Mouse (Mus musculus) macrophage (primary cell): Measurements from ENCODE around the gene Fcrlb. TPM values are rescaled to one million over a fixed set of nuclear protein-coding genes. Genes with fewer than 3 reads are reported as not detected.
A peak's percentile ranks its signal among the peaks of the same experiment; 100 is the strongest.

Experiments
- H3K27ac ChIP-seq: fragments of 350-480 bp; formaldehyde crosslinking; 2 replicates; pipeline ENCODE4 v1.9.0; 2021
- H3K36me3 ChIP-seq: fragments of 350-480 bp; formaldehyde crosslinking; 2 replicates; pipeline ENCODE4 v1.9.0; 2021; ENCODE audit errors: inconsistent target
- H3K4me3 ChIP-seq: fragments of 350-480 bp; formaldehyde crosslinking; 2 replicates; pipeline ENCODE4 v1.9.0; 2021; ENCODE audit errors: inconsistent target
- H3K79me2 ChIP-seq: fragments of 350-480 bp; formaldehyde crosslinking; 2 replicates; pipeline ENCODE4 v1.9.0; 2021; ENCODE audit errors: inconsistent target
- WGBS: methylation state at CpG from one replicate; pipeline ENCODE4 v1.1.7; 2026; ENCODE audit warnings: inconsistent platforms; ENCODE audit not compliant: missing documents; 5-methylcytosine and 5-hydroxymethylcytosine counted together
- polyA plus RNA-seq: library from polyadenylated mRNA; stranded (reverse); fragments of 250-400 nt; gene quantifications from 3 replicates; pipeline ENCODE4 v1.2.4, GENCODE M21; 2018; ENCODE audit warnings: inconsistent platforms

Gene Fcrlb
- polyA plus RNA-seq, 1 experiment from 2014 or later: not detected

- Histone ChIP-seq H3K27ac (no peak overlapping the region), H3K36me3 (no peaks in the 10 kb centered on the region), H3K4me3 (no peak overlapping the region), H3K79me2 (no peaks in the 10 kb centered on the region)
- WGBS: 72% methylated on average over 2 of the region's 2 CpGs
These were observed 15.7 kb upstream of the Fcrlb start for GRCm38 (mm10) chr1:170928467-170928866.

- Histone ChIP-seq H3K4me3 (no peak within 1 kb of the TSS), H3K27ac (no peak within 1 kb of the TSS), H3K36me3 (no peaks in the 10 kb centered on the region), H3K79me2 (no peaks in the 10 kb centered on the region)
- WGBS: 93% methylated on average over 3 of the region's 3 CpGs
These were observed 14.6 kb upstream of the Fcrlb start, which contains the start of gene Fcrla for GRCm38 (mm10) chr1:170927378-170927777. Fcrla (minus strand) TSS chr1:170927583.

GRCm38 (mm10) chr1:170926941-170927340 is 14.2 kb upstream of the Fcrlb start:
- H3K4me3 ChIP-seq: no peak overlapping the region
- no peaks in the 10 kb centered on the region for H3K36me3 ChIP-seq
- no peaks in the 10 kb centered on the region for H3K79me2 ChIP-seq
- WGBS: 95% methylated on average over 6 of the region's 6 CpGs
- no peak overlapping the region for H3K27ac ChIP-seq

- no peaks in the 10 kb centered on the region for H3K79me2 ChIP-seq
- peak overlapping the region; percentile 17; the same call in 1 of the 2 replicates for H3K27ac ChIP-seq
- no peaks in the 10 kb centered on the region for H3K36me3 ChIP-seq
- 0 out of 2 replicates have a peak overlapping the region, but pooled peaks have one; percentile 2 for H3K4me3 ChIP-seq
- WGBS: 16% methylated on average over 6 of the region's 6 CpGs
These were observed 11.7 kb upstream of the Fcrlb start for GRCm38 (mm10) chr1:170924485-170924884.

GRCm38 (mm10) chr1:170919308-170919707 is 6.6 kb upstream of the Fcrlb start:
- WGBS: 63% methylated on average over 8 of the region's 8 CpGs
- Histone ChIP-seq H3K4me3 (no peak overlapping the region), H3K27ac (no peak overlapping the region), H3K79me2 (no peaks in the 10 kb centered on the region), H3K36me3 (no peaks in the 10 kb centered on the region)

- Histone ChIP-seq H3K4me3 (no peak overlapping the region), H3K27ac (no peak overlapping the region), H3K79me2 (no peaks in the 10 kb centered on the region), H3K36me3 (no peaks in the 10 kb centered on the region)
- WGBS: 82% methylated on average over 5 of the region's 5 CpGs
These were observed 2.9 kb upstream of the Fcrlb start for GRCm38 (mm10) chr1:170915657-170916056.

- H3K36me3 ChIP-seq: no peaks in the 10 kb centered on the region
- no peaks in the 10 kb centered on the region for H3K79me2 ChIP-seq
- H3K4me3 ChIP-seq: no peak overlapping the region
- H3K27ac ChIP-seq: no peak overlapping the region
- 73% methylated on average over 11 of the region's 11 CpGs for WGBS
These were observed 657 bp downstream of the Fcrlb start for GRCm38 (mm10) chr1:170911907-170912660.

GRCm38 (mm10) chr1:170908341-170908740 is 4.4 kb downstream of the Fcrlb start:
- Histone ChIP-seq H3K4me3 (no peak overlapping the region), H3K79me2 (no peaks in the 10 kb centered on the region), H3K36me3 (no peaks in the 10 kb centered on the region), H3K27ac (no peak overlapping the region)
- 44% methylated on average over 21 of the region's 21 CpGs for WGBS

- no peak overlapping the region for H3K27ac ChIP-seq
- no peak overlapping the region for H3K4me3 ChIP-seq
These were observed 5.1 kb downstream of the Fcrlb start for GRCm38 (mm10) chr1:170907456-170908191.

GRCm38 (mm10) chr1:170907111-170907455 is 5.7 kb downstream of the Fcrlb start:
- Histone ChIP-seq H3K4me3 (no peak overlapping the region), H3K27ac (no peak overlapping the region)
- 58% methylated on average over 11 of the region's 11 CpGs for WGBS

More at GRCm38 (mm10) chr1:170907456-170908191, 5.1 kb downstream of the Fcrlb start:
- no peaks in the 10 kb centered on the region for H3K36me3 ChIP-seq
- no peaks in the 10 kb centered on the region for H3K79me2 ChIP-seq
- 16% methylated on average over 68 of the region's 71 CpGs for WGBS

GRCm38 (mm10) chr1:170903485-170903884 is 9.3 kb downstream of the Fcrlb start:
- Histone ChIP-seq H3K4me3 (no peak overlapping the region), H3K36me3 (no peaks in the 10 kb centered on the region), H3K27ac (peak overlapping the region; percentile 66), H3K79me2 (no peaks in the 10 kb centered on the region)
- WGBS: 31% methylated on average over 5 of the region's 5 CpGs

More at GRCm38 (mm10) chr1:170907111-170907455, 5.7 kb downstream of the Fcrlb start:
- Histone ChIP-seq H3K79me2 (no peaks in the 10 kb centered on the region), H3K36me3 (no peaks in the 10 kb centered on the region)

- Histone ChIP-seq H3K36me3 (no peaks in the 10 kb centered on the region), H3K79me2 (no peaks in the 10 kb centered on the region), H3K27ac (peak overlapping the region; percentile 66), H3K4me3 (no peak overlapping the region)
- WGBS: 39% methylated on average over 9 of the region's 10 CpGs
These were observed 11.1 kb downstream of the Fcrlb start for GRCm38 (mm10) chr1:170901536-170902238.

- Histone ChIP-seq H3K4me3 (no peak overlapping the region), H3K36me3 (no peaks in the 10 kb centered on the region), H3K27ac (peak overlapping the region; percentile 51), H3K79me2 (no peaks in the 10 kb centered on the region)
- WGBS: 19% methylated on average over 5 of the region's 10 CpGs
These were observed 11.8 kb downstream of the Fcrlb start for GRCm38 (mm10) chr1:170900799-170901467.

- Histone ChIP-seq H3K27ac (peak overlapping the region; percentile 66), H3K36me3 (no peaks in the 10 kb centered on the region), H3K79me2 (no peaks in the 10 kb centered on the region), H3K4me3 (no peak overlapping the region)
- 33% methylated on average over 16 of the region's 16 CpGs for WGBS
These were observed 14.2 kb downstream of the Fcrlb start for GRCm38 (mm10) chr1:170898413-170899075.
